Comparison of ENCODE assay signal across 8 mouse cellular contexts in the genomic region with DNA sequence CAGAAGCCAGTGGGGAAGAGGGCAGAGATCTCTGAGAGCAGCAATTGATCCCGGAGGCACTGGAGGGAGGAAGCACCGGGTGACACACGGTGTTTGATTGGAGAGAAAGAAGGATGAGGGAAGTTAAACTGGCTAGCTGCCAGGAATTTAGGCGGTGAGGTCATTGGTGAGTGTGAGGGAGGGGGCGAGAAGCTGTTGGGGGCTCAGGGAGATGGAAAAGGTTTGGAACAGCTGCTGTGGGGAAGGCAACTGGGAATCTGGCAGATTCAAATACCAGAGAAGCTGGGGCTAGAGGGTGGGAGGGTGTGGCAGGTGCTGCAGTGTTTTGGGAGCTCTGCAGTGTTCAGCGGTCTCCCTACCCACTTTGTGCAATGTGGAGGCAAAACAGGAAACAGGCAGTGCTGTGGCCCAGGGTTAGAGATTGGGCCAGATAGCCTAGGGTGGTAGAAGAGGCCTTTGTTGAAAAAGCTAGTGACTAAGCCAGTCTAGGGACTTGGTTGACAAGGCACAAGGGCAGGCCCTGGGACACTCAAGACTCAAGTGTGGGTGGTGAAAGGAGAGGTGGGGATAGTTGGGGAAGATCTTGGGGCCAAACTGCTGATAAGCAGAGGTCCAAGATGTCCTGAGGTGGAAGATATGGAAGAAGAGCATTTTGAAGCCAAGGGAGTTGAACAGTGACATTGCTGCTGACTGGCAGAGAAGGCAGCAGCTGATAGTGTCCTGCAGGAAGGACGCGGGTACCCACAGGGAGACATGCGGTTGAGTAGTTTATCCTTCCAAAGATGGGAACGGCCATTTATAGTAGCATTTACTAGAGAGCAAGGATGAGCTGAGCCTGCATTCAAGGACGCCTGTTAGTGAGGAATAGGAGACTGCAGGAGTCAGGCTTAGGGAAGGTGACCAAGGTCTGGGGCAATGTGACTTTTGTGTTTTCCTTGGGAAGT. TPM values are rescaled to one million over a fixed set of nuclear protein-coding genes. Genes with fewer than 3 reads are reported as not detected.
DNase-seq lines count a peak whose midpoint lies in the region; ATAC-seq and TF ChIP-seq lines count a peak whose summit lies in the region.
"Had no signal": no experiment of that assay in that cellular context is flagged by ENCODE, and none has a peak within 500 bp of the region (broad histone marks: within the 10 kb centered on the region; RNA-seq: fewer than 3 reads in every experiment).

No protein-coding gene starts in this region.

- no peaks in the 10 kb centered on the region for H3K27me3 ChIP-seq in kidney, postnatal 0 days (ENCODE audit: insufficient read depth, low read length)
- H3K27me3 ChIP-seq in G1E (ENCODE audit: insufficient read depth, low read length), result peaks cover 5% of the 10 kb centered on the region; the same call in 1 of the 2 replicates
- H3K27me3 ChIP-seq in limb, embryonic 13.5 days, result no peaks in the 10 kb centered on the region
- H3K27me3 ChIP-seq: midbrain, embryonic 12.5 days had no signal

- TF ChIP-seq POLR2A in olfactory bulb, adult 2 months (IDR thresholded peaks at IDR 0.05; ENCODE audit: insufficient read depth, low read depth, low read length), result no peak

- H3K9ac ChIP-seq in kidney, postnatal 0 days (ENCODE audit: low read depth, low read length), result no peak overlapping the region
- H3K9ac ChIP-seq in limb, embryonic 13.5 days, result no peak overlapping the region
- H3K9ac ChIP-seq: midbrain, embryonic 12.5 days had no signal

- whole genome bisulfite sequencing in kidney, postnatal 0 days, result 51% methylated on average over 11 of the region's 11 CpGs
- WGBS in limb, embryonic 13.5 days, result 56% methylated on average over 11 of the region's 11 CpGs
- 44% methylated on average over 11 of the region's 11 CpGs for WGBS in olfactory bulb, adult 2 months

- no peak overlapping the region for H3K4me3 ChIP-seq in kidney, postnatal 0 days (replicated peaks; ENCODE audit: low read depth, low read length)
- H3K4me3 ChIP-seq in G1E (ENCODE audit: low read depth, low read length), result no peak overlapping the region; the same call in 1 of the 2 replicates
- peak overlapping the region; percentile 14 for H3K4me3 ChIP-seq in limb, embryonic 13.5 days
- 0 out of 2 replicates have a peak overlapping the region, but pooled peaks have one; percentile 1 for H3K4me3 ChIP-seq in olfactory bulb, adult 2 months (ENCODE audit: insufficient read depth, low read depth, low read length)
- H3K4me3 ChIP-seq: midbrain, embryonic 12.5 days had no signal

- peaks cover 42% of the 10 kb centered on the region for H3K36me3 ChIP-seq in kidney, postnatal 0 days (ENCODE audit: insufficient read depth, low read length)
- H3K36me3 ChIP-seq in G1E (replicated peaks), result peaks cover 41% of the 10 kb centered on the region
- H3K36me3 ChIP-seq in limb, embryonic 13.5 days, result peaks cover 73% of the 10 kb centered on the region

- no peak overlapping the region for H3K27ac ChIP-seq in kidney, postnatal 0 days
- 0 out of 2 replicates have a peak overlapping the region, but pooled peaks have one; percentile 33 for H3K27ac ChIP-seq in limb, embryonic 13.5 days
- H3K27ac ChIP-seq in olfactory bulb, adult 2 months (ENCODE audit: insufficient read depth, low read depth, low read length), result no peak overlapping the region
- H3K27ac ChIP-seq: midbrain, embryonic 12.5 days had no signal

- H3K9me3 ChIP-seq in kidney, postnatal 0 days (replicated peaks; ENCODE audit: low read length), result no peaks in the 10 kb centered on the region
- H3K9me3 ChIP-seq in G1E (replicated peaks), result no peaks in the 10 kb centered on the region
- H3K9me3 ChIP-seq in limb, embryonic 13.5 days, result no peaks in the 10 kb centered on the region
- H3K9me3 ChIP-seq: midbrain, embryonic 12.5 days had no signal

- no peak for ATAC-seq in kidney, postnatal 0 days (replicated peaks; ENCODE audit: low FRiP score, low read depth)
- peak; percentile 50 for ATAC-seq in G1E (ENCODE audit: extremely low read depth, insufficient number of reproducible peaks, low FRiP score, poor library complexity, severe bottlenecking)
- ATAC-seq in limb, embryonic 13.5 days (ENCODE audit: low FRiP score, low read depth), result peak; percentile 8; the same call in 1 of the 2 replicates

- H3K4me1 ChIP-seq in kidney, postnatal 0 days (replicated peaks; ENCODE audit: insufficient read depth, low read length), result peaks cover 38% of the 10 kb centered on the region
- H3K4me1 ChIP-seq in G1E (ENCODE audit: insufficient read depth, low read depth, low read length), result peaks cover 49% of the 10 kb centered on the region
- H3K4me1 ChIP-seq in limb, embryonic 13.5 days, result peaks cover 50% of the 10 kb centered on the region
- peaks cover 31% of the 10 kb centered on the region for H3K4me1 ChIP-seq in olfactory bulb, adult 2 months (ENCODE audit: control insufficient read depth, insufficient read depth, low read length)

- DNase-seq in kidney, postnatal 0 days (ENCODE audit: low spot score), result no peak
- no peak for DNase-seq in kidney, adult 8-10 months
- DNase-seq in G1E (ENCODE audit: low spot score), result peak; percentile 25
- peak; percentile 80 for DNase-seq in brain, adult 2 months (ENCODE audit: low read depth, low spot score)
- no peak for DNase-seq in ovary, postnatal 10 days (ENCODE audit: low spot score)

- TF ChIP-seq CTCF in kidney, postnatal 0 days (IDR thresholded peaks at IDR 0.05; ENCODE audit: low read depth), result no peak
- TF ChIP-seq CTCF in G1E (IDR thresholded peaks at IDR 0.05; ENCODE audit: low read depth, low read length), result no peak
- TF ChIP-seq CTCF in olfactory bulb, adult 2 months (IDR thresholded peaks at IDR 0.05; ENCODE audit: insufficient read depth, low read depth, low read length), result no peak

- peak overlapping the region; percentile 27 for H3K4me2 ChIP-seq in kidney, postnatal 0 days (ENCODE audit: low read length)
- H3K4me2 ChIP-seq in limb, embryonic 13.5 days (replicated peaks), result peak overlapping the region; percentile 88
- H3K4me2 ChIP-seq: midbrain, embryonic 12.5 days had no signal

RNA-seq across cellular contexts. Expression of a gene that starts 4.9 kb away (rescaled TPM):
- polyA plus RNA-seq in kidney, postnatal 0 days (2015; fragmentation: Nextera tagmentation; extraction: Ambion mirVana), result 92.9 and 103 TPM in 2 replicates
- 70.2 and 70.3 TPM in 2 replicates for total RNA-seq in G1E (2014; fragmentation: Nextera tagmentation)
- 14.8 and 19.1 TPM in 2 replicates for total RNA-seq in G1E (2017)
- 319 and 320 TPM in 2 replicates for polyA plus RNA-seq in G1E (2012)
- polyA plus RNA-seq in limb, embryonic 13.5 days (2015; fragmentation: Nextera tagmentation; extraction: Ambion mirVana), result 118 and 123 TPM in 2 replicates
- polyA plus RNA-seq in olfactory bulb, adult 2 months (2012; ENCODE audit: insufficient read depth, insufficient read length, low replicate concordance, missing spikeins), result not detected in 2 replicates

RNA-seq across cellular contexts. Expression of a gene that starts 18.7 kb away (rescaled TPM):
- polyA plus RNA-seq in kidney, postnatal 0 days (2015; fragmentation: Nextera tagmentation; extraction: Ambion mirVana), result 6.6 and 6.9 TPM in 2 replicates
- not detected in 2 replicates for total RNA-seq in G1E (2014; fragmentation: Nextera tagmentation)
- 0.23 TPM in 1 of 2 replicates, not detected in the other for total RNA-seq in G1E (2017)
- not detected in 2 replicates for polyA plus RNA-seq in G1E (2012)
- polyA plus RNA-seq in limb, embryonic 13.5 days (2015; fragmentation: Nextera tagmentation; extraction: Ambion mirVana), result 8.9 and 9.4 TPM in 2 replicates
- not detected in 2 replicates for polyA plus RNA-seq in olfactory bulb, adult 2 months (2012; ENCODE audit: insufficient read depth, insufficient read length, low replicate concordance, missing spikeins)

RNA-seq across cellular contexts. Expression of a gene that starts 29.9 kb away (rescaled TPM):
- 0.05 TPM in 1 of 2 replicates, not detected in the other for polyA plus RNA-seq in kidney, postnatal 0 days (2015; fragmentation: Nextera tagmentation; extraction: Ambion mirVana)
- total RNA-seq in G1E (2014; fragmentation: Nextera tagmentation), result not detected in 2 replicates
- total RNA-seq in G1E (2017), result 0.05 TPM in 1 of 2 replicates, not detected in the other
- 0.01 TPM in 1 of 2 replicates, not detected in the other for polyA plus RNA-seq in G1E (2012)
- 0.45 and 0.56 TPM in 2 replicates for polyA plus RNA-seq in limb, embryonic 13.5 days (2015; fragmentation: Nextera tagmentation; extraction: Ambion mirVana)
- not detected in 2 replicates for polyA plus RNA-seq in olfactory bulb, adult 2 months (2012; ENCODE audit: insufficient read depth, insufficient read length, low replicate concordance, missing spikeins)

RNA-seq across cellular contexts. Expression of a gene that starts 45.7 kb away (rescaled TPM):
- polyA plus RNA-seq in kidney, postnatal 0 days (2015; fragmentation: Nextera tagmentation; extraction: Ambion mirVana), result not detected in 2 replicates
- not detected in 2 replicates for total RNA-seq in G1E (2014; fragmentation: Nextera tagmentation)
- 0.22 and 0.23 TPM in 2 replicates for total RNA-seq in G1E (2017)
- not detected in 2 replicates for polyA plus RNA-seq in G1E (2012)
- polyA plus RNA-seq in limb, embryonic 13.5 days (2015; fragmentation: Nextera tagmentation; extraction: Ambion mirVana), result not detected in 2 replicates
- not detected in 2 replicates for polyA plus RNA-seq in olfactory bulb, adult 2 months (2012; ENCODE audit: insufficient read depth, insufficient read length, low replicate concordance, missing spikeins)
- polyA plus RNA-seq: midbrain, embryonic 12.5 days had no signal

RNA-seq across cellular contexts. Expression of a gene that starts 50.9 kb away (rescaled TPM):
- polyA plus RNA-seq in kidney, postnatal 0 days (2015; fragmentation: Nextera tagmentation; extraction: Ambion mirVana), result not detected in 2 replicates
- not detected in 2 replicates for total RNA-seq in G1E (2014; fragmentation: Nextera tagmentation)
- 0.27 TPM in 1 of 2 replicates, not detected in the other for total RNA-seq in G1E (2017)
- not detected in 2 replicates for polyA plus RNA-seq in G1E (2012)
- polyA plus RNA-seq in limb, embryonic 13.5 days (2015; fragmentation: Nextera tagmentation; extraction: Ambion mirVana), result not detected in 2 replicates
- polyA plus RNA-seq in olfactory bulb, adult 2 months (2012; ENCODE audit: insufficient read depth, insufficient read length, low replicate concordance, missing spikeins), result not detected in 2 replicates
- polyA plus RNA-seq: midbrain, embryonic 12.5 days had no signal

Comparison
In these comparisons a context has a peak if more than half of its experiments do, and no peak if none do; other contexts are left out.
1. DNase-seq: peak in G1E (single experiment) and brain, adult 2 months (single experiment); none in kidney, postnatal 0 days (single experiment), kidney, adult 8-10 months (0 of 2) and ovary, postnatal 10 days (single experiment).
2. H3K4me3 ChIP-seq: peak in limb, embryonic 13.5 days (single experiment) and olfactory bulb, adult 2 months (single experiment); none in kidney, postnatal 0 days (single experiment) and G1E (single experiment).
3. RNA of a gene that starts 4.9 kb away (polyA plus RNA-seq): 319 to 320 TPM in G1E, 118 to 123 TPM in limb, embryonic 13.5 days and 92.9 to 103 TPM in kidney, postnatal 0 days; not detected in olfactory bulb, adult 2 months; every median in the first group is over 10 times any median in the second.
4. RNA of a gene that starts 29.9 kb away (polyA plus RNA-seq): not detected in olfactory bulb, adult 2 months; 0.45 to 0.56 TPM in limb, embryonic 13.5 days, 0.05 TPM in kidney, postnatal 0 days and 0.01 TPM in G1E; every median in the first group is over 10 times any median in the second.